Mouse (Mus musculus): ENCODE results near the gene Srrm1. TPM values are rescaled to one million over a fixed set of nuclear protein-coding genes. Genes with fewer than 3 reads are reported as not detected.

The Srrm1 gene
- 68.5 TPM for polyA plus RNA-seq (2014; fragmentation: Illumina TruSeq; extraction: RNeasy Lipid Tissue Mini Kit (QIAGEN cat#74804); ENCODE audit: low read depth, low replicate concordance)

GRCm38 (mm10) chr4:135353066-135353793 lies at the start of gene Srrm1:
TSS of gene Srrm1 (minus strand) at chr4:135353321.

GRCm38 (mm10) chr4:135397991-135398390 lies 44.9 kb upstream of the Srrm1 start, which contains the start of gene Ncmap:
TSS of gene Ncmap (minus strand) at chr4:135398227.

GRCm38 (mm10) chr4:135272640-135273306 lies 80.3 kb downstream of the Srrm1 start, which contains the start of gene Clic4:
TSS of gene Clic4 (minus strand) at chr4:135272814.

Other genes starting within 250 kb of the Srrm1 start
- gene Runx3, start 232.7 kb downstream of the Srrm1 start, polyA plus RNA-seq (2014; fragmentation: Illumina TruSeq; extraction: RNeasy Lipid Tissue Mini Kit (QIAGEN cat#74804); ENCODE audit: low read depth, low replicate concordance) = not detected
- gene Clic4, start 80.5 kb downstream of the Srrm1 start, polyA plus RNA-seq (2014; fragmentation: Illumina TruSeq; extraction: RNeasy Lipid Tissue Mini Kit (QIAGEN cat#74804); ENCODE audit: low read depth, low replicate concordance) = 46.6 TPM
- gene Ncmap, start 44.9 kb upstream of the Srrm1 start, polyA plus RNA-seq (2014; fragmentation: Illumina TruSeq; extraction: RNeasy Lipid Tissue Mini Kit (QIAGEN cat#74804); ENCODE audit: low read depth, low replicate concordance) = 1.6 TPM
- 0.64 TPM for gene Rcan3, start 80.5 kb upstream of the Srrm1 start, polyA plus RNA-seq (2014; fragmentation: Illumina TruSeq; extraction: RNeasy Lipid Tissue Mini Kit (QIAGEN cat#74804); ENCODE audit: low read depth, low replicate concordance)
- gene Stpg1, start 141.5 kb upstream of the Srrm1 start, polyA plus RNA-seq (2014; fragmentation: Illumina TruSeq; extraction: RNeasy Lipid Tissue Mini Kit (QIAGEN cat#74804); ENCODE audit: low read depth, low replicate concordance) = not detected
- gene Nipal3, start 141.7 kb upstream of the Srrm1 start, polyA plus RNA-seq (2014; fragmentation: Illumina TruSeq; extraction: RNeasy Lipid Tissue Mini Kit (QIAGEN cat#74804); ENCODE audit: low read depth, low replicate concordance) = 2.1 TPM
- gene Grhl3, start 220.3 kb upstream of the Srrm1 start, polyA plus RNA-seq (2014; fragmentation: Illumina TruSeq; extraction: RNeasy Lipid Tissue Mini Kit (QIAGEN cat#74804); ENCODE audit: low read depth, low replicate concordance) = not detected

All from liver, adult 10 weeks (tissue).